Mouse (Mus musculus): ENCODE data around the gene H2afz.

DNA sequence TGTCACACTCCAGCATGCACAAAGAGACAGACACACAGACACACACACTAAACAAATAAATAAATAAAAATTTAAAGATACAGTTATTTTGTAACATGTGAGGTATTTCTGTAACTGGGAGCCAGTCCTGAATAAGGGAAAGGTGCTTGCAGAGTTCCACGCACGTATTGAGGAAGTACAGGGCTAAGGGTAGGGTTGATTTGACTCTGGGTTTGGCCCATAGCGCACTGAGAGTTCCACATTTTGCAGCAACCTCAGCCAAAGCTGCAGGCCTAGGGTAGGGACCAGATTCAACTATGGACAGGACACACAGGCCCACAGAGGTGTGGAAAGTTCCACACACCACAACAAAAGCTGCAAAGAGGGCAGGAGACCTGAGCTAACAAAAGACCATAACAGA lies 41.0 kb upstream of the H2afz start:
- TF ChIP-seq POLR2A (IDR thresholded peaks at IDR 0.05; ENCODE audit: control insufficient read depth in 1 of 2, insufficient read depth in 1 of 2, low read depth in 1 of 2, low read length in 2 of 2, poor library complexity in 1 of 2), result no peak
- no peak for TF ChIP-seq CTCF (IDR thresholded peaks at IDR 0.05 in 2 of 3, conservative IDR thresholded peaks at IDR 0.05 in 1 of 3; ENCODE audit: control insufficient read depth in 1 of 3, insufficient read depth in 1 of 3, low read depth in 2 of 3, low read length in 3 of 3, poor library complexity in 1 of 3, severe bottlenecking in 1 of 3)
- TF ChIP-seq JUND (IDR thresholded peaks at IDR 0.05; ENCODE audit: low read depth, low read length), result no peak
